In genomic region chr17:12718251-12718650, GRCm38 (mm10) we compare ENCODE assay signal across 11 mouse cellular contexts. TPM values are rescaled to one million over a fixed set of nuclear protein-coding genes. Genes with fewer than 3 reads are reported as not detected.
DNase-seq lines count a peak whose midpoint lies in the region; ATAC-seq and TF ChIP-seq lines count a peak whose summit lies in the region.
"Had no signal": no experiment of that assay in that cellular context is flagged by ENCODE, and none has a peak within 500 bp of the region (broad histone marks: within the 10 kb centered on the region; RNA-seq: fewer than 3 reads in every experiment).

No protein-coding gene starts in this region.

- no peak for DNase-seq in heart, postnatal 14 days
- DNase-seq in limb, embryonic 10.5 days (ENCODE audit: low spot score) = no peak
- DNase-seq in cerebellum, adult 8-10 months = peak; percentile 63
- DNase-seq in forebrain, postnatal 0 days = peak; percentile 61
- DNase-seq in kidney, postnatal 25 days = no peak

- no peak overlapping the region for H3K9ac ChIP-seq in heart, embryonic 13.5 days
- H3K9ac ChIP-seq in limb, embryonic 13.5 days = no peak overlapping the region
- H3K9ac ChIP-seq in forebrain, postnatal 0 days = no peak overlapping the region
- H3K9ac ChIP-seq: liver, embryonic 15.5 days; midbrain, embryonic 13.5 days had no signal

- WGBS in heart, embryonic 13.5 days = 55% methylated on average over 7 of the region's 7 CpGs
- WGBS in limb, embryonic 13.5 days = 44% methylated on average over 7 of the region's 7 CpGs
- 80% methylated on average over 7 of the region's 7 CpGs for WGBS in limb, embryonic 10.5 days
- 66% methylated on average over 7 of the region's 7 CpGs for WGBS in forebrain, postnatal 0 days

- peak overlapping the region; percentile 48 for H3K27ac ChIP-seq in heart, embryonic 13.5 days (replicated peaks)
- H3K27ac ChIP-seq in limb, embryonic 13.5 days = no peak overlapping the region
- H3K27ac ChIP-seq in limb, embryonic 10.5 days = no peak overlapping the region
- H3K27ac ChIP-seq in forebrain, postnatal 0 days (ENCODE audit: low read depth, low read length) = no peak overlapping the region
- H3K27ac ChIP-seq: liver, embryonic 15.5 days; midbrain, embryonic 13.5 days had no signal

- peaks cover 100% of the 10 kb centered on the region for H3K36me3 ChIP-seq in heart, embryonic 13.5 days
- H3K36me3 ChIP-seq in limb, embryonic 13.5 days = peaks cover 86% of the 10 kb centered on the region
- peaks cover 98% of the 10 kb centered on the region for H3K36me3 ChIP-seq in limb, embryonic 10.5 days
- peaks cover 69% of the 10 kb centered on the region for H3K36me3 ChIP-seq in forebrain, postnatal 0 days (ENCODE audit: insufficient read depth)

- peaks cover 79% of the 10 kb centered on the region for H3K4me1 ChIP-seq in heart, embryonic 13.5 days
- H3K4me1 ChIP-seq in limb, embryonic 13.5 days = peaks cover 46% of the 10 kb centered on the region
- peaks cover 15% of the 10 kb centered on the region for H3K4me1 ChIP-seq in limb, embryonic 10.5 days
- H3K4me1 ChIP-seq in forebrain, postnatal 0 days (ENCODE audit: insufficient read depth) = no peaks in the 10 kb centered on the region
- H3K4me1 ChIP-seq: midbrain, embryonic 13.5 days had no signal

- no peaks in the 10 kb centered on the region for H3K9me3 ChIP-seq in heart, embryonic 13.5 days
- no peaks in the 10 kb centered on the region for H3K9me3 ChIP-seq in limb, embryonic 13.5 days
- H3K9me3 ChIP-seq in limb, embryonic 10.5 days (replicated peaks) = no peaks in the 10 kb centered on the region
- no peaks in the 10 kb centered on the region for H3K9me3 ChIP-seq in forebrain, postnatal 0 days (ENCODE audit: low read length)
- H3K9me3 ChIP-seq: liver, embryonic 15.5 days; midbrain, embryonic 13.5 days had no signal

- no peak for TF ChIP-seq CTCF in forebrain, postnatal 0 days (IDR thresholded peaks at IDR 0.05; ENCODE audit: low read depth)

- intact Hi-C loops in heart, postnatal 14 days (cut with DNase I) = no loop called here

- no peak overlapping the region for H3K4me3 ChIP-seq in heart, embryonic 13.5 days
- no peak overlapping the region for H3K4me3 ChIP-seq in limb, embryonic 13.5 days
- no peak overlapping the region for H3K4me3 ChIP-seq in limb, embryonic 10.5 days
- H3K4me3 ChIP-seq in forebrain, postnatal 0 days (ENCODE audit: low read depth, low read length) = no peak overlapping the region
- H3K4me3 ChIP-seq: liver, embryonic 15.5 days; midbrain, embryonic 13.5 days had no signal

- H3K27me3 ChIP-seq in heart, embryonic 13.5 days (replicated peaks) = no peaks in the 10 kb centered on the region
- H3K27me3 ChIP-seq in limb, embryonic 13.5 days = no peaks in the 10 kb centered on the region
- no peaks in the 10 kb centered on the region for H3K27me3 ChIP-seq in limb, embryonic 10.5 days (ENCODE audit: low read depth, poor library complexity, severe bottlenecking)
- no peaks in the 10 kb centered on the region for H3K27me3 ChIP-seq in forebrain, postnatal 0 days (ENCODE audit: insufficient read depth, low read length)
- H3K27me3 ChIP-seq: liver, embryonic 15.5 days; midbrain, embryonic 13.5 days had no signal

- no peak overlapping the region for H3K4me2 ChIP-seq in heart, embryonic 13.5 days
- H3K4me2 ChIP-seq in limb, embryonic 13.5 days (replicated peaks) = no peak overlapping the region
- no peak overlapping the region for H3K4me2 ChIP-seq in forebrain, postnatal 0 days (ENCODE audit: low read depth)
- H3K4me2 ChIP-seq: liver, embryonic 15.5 days; midbrain, embryonic 13.5 days had no signal

- no peak for ATAC-seq in heart, embryonic 13.5 days (ENCODE audit: extremely low read depth, insufficient number of reproducible peaks, low FRiP score, low TSS enrichment)
- ATAC-seq in limb, embryonic 13.5 days (ENCODE audit: low FRiP score, low read depth) = peak; percentile 72; the same call in 1 of the 2 replicates
- ATAC-seq in forebrain, postnatal 0 days = peak; percentile 73
- ATAC-seq in monocyte, adult 5-6 weeks (replicated peaks; ENCODE audit: insufficient number of reproducible peaks, low FRiP score, low TSS enrichment, poor library complexity, severe bottlenecking) = no peak
- ATAC-seq: midbrain, embryonic 13.5 days had no signal

RNA-seq across cellular contexts. Expression of gene Slc22a1, which starts 42.6 kb away (rescaled TPM):
- polyA plus RNA-seq in heart, embryonic 13.5 days (2015; fragmentation: Nextera tagmentation; extraction: Ambion mirVana) = 12.0 and 15.1 TPM in 2 replicates
- 1 to 10 TPM; 6.5 to 9.0 TPM for total RNA-seq in heart, postnatal 14 days (2021)
- 0.25 TPM in 1 of 2 replicates, not detected in the other for polyA plus RNA-seq in limb, embryonic 13.5 days (2015; fragmentation: Nextera tagmentation; extraction: Ambion mirVana)
- not detected in 2 replicates for polyA plus RNA-seq in limb, embryonic 10.5 days (2016; fragmentation: Nextera tagmentation; extraction: Ambion mirVana)
- not detected in 2 replicates for total RNA-seq in forebrain, postnatal 0 days (2014; rRNA removed)
- polyA plus RNA-seq in forebrain, postnatal 0 days (2015; fragmentation: Nextera tagmentation; extraction: Ambion mirVana) = not detected in 2 replicates
- not detected in 3 replicates for total RNA-seq in monocyte, adult 5-6 weeks (2017)
- total RNA-seq: layer of hippocampus, postnatal 14 days had no signal
- polyA plus RNA-seq: midbrain, embryonic 13.5 days had no signal

RNA-seq across cellular contexts. Expression of gene Igf2r, which starts 51.2 kb away (rescaled TPM):
- 142 and 143 TPM in 2 replicates for polyA plus RNA-seq in heart, embryonic 13.5 days (2015; fragmentation: Nextera tagmentation; extraction: Ambion mirVana)
- total RNA-seq in heart, postnatal 14 days (2021) = 100 to 1,000 TPM; 131 to 132 TPM
- 48.7 and 51.5 TPM in 2 replicates for polyA plus RNA-seq in limb, embryonic 13.5 days (2015; fragmentation: Nextera tagmentation; extraction: Ambion mirVana)
- 30.3 and 35.6 TPM in 2 replicates for polyA plus RNA-seq in limb, embryonic 10.5 days (2016; fragmentation: Nextera tagmentation; extraction: Ambion mirVana)
- 27.2 and 36.0 TPM in 2 replicates for total RNA-seq in forebrain, postnatal 0 days (2014; rRNA removed)
- polyA plus RNA-seq in forebrain, postnatal 0 days (2015; fragmentation: Nextera tagmentation; extraction: Ambion mirVana) = 3.0 and 4.6 TPM in 2 replicates
- 19.7 to 53.8 TPM (median 24.1 TPM) in 3 replicates for total RNA-seq in monocyte, adult 5-6 weeks (2017)

Comparison
In these comparisons a context has a peak if more than half of its experiments do, and no peak if none do; other contexts are left out.
1. ATAC-seq: peak in limb, embryonic 13.5 days (single experiment) and forebrain, postnatal 0 days (single experiment); none in heart, embryonic 13.5 days (single experiment) and monocyte, adult 5-6 weeks (single experiment).
2. DNase-seq: peak in cerebellum, adult 8-10 months (single experiment) and forebrain, postnatal 0 days (single experiment); none in heart, postnatal 14 days (0 of 2), limb, embryonic 10.5 days (single experiment) and kidney, postnatal 25 days (0 of 2).
3. RNA of gene Slc22a1, which starts 42.6 kb away (polyA plus RNA-seq): 12.0 to 15.1 TPM in heart, embryonic 13.5 days; 0.25 TPM in limb, embryonic 13.5 days, not detected in limb, embryonic 10.5 days and not detected in forebrain, postnatal 0 days; every median in the first group is over 10 times any median in the second.